Mouse (Mus musculus) adrenal gland, postnatal 10 days (tissue): ENCODE data around the gene S100a10. TPM values are rescaled to one million over a fixed set of nuclear protein-coding genes. Genes with fewer than 3 reads are reported as not detected.

Experiments used
- DNase-seq: peaks from one replicate; pipeline ENCODE4 v3.0.0; 2021; ENCODE audit warnings: mixed read lengths
- total RNA-seq, 2 experiments: library from RNA; stranded (reverse); gene quantifications; 2 replicates each; pipeline ENCODE4 v1.2.3; 2021

The S100a10 gene
- total RNA-seq, 2 experiments from 2014 or later, result 204 to 207 TPM

GRCm38 (mm10) chr3:93547749-93548540, 6.9 kb upstream of the S100a10 start:
- DNase-seq, result no peak

GRCm38 (mm10) chr3:93548541-93549266, 6.2 kb upstream of the S100a10 start:
- DNase-seq, result no peak

GRCm38 (mm10) chr3:93549986-93550385, 4.9 kb upstream of the S100a10 start:
- no peak for DNase-seq

GRCm38 (mm10) chr3:93551950-93552901, 2.7 kb upstream of the S100a10 start:
- no peak for DNase-seq

GRCm38 (mm10) chr3:93553311-93553710, 1.6 kb upstream of the S100a10 start:
- DNase-seq, result no peak

- DNase-seq, result no peak
Observed at GRCm38 (mm10) chr3:93553765-93554378, 1.0 kb upstream of the S100a10 start.

- DNase-seq, result no peak
Observed at GRCm38 (mm10) chr3:93554379-93554980, 400 bp upstream of the S100a10 start.

GRCm38 (mm10) chr3:93555878-93556254, 986 bp downstream of the S100a10 start:
- peak; percentile 62 for DNase-seq

- no peak for DNase-seq
Observed at GRCm38 (mm10) chr3:93556599-93556998, 1.7 kb downstream of the S100a10 start.

- no peak for DNase-seq
Observed at GRCm38 (mm10) chr3:93557471-93557870, 2.6 kb downstream of the S100a10 start.

- DNase-seq, result no peak
Observed at GRCm38 (mm10) chr3:93559961-93560360, 5.1 kb downstream of the S100a10 start.

- DNase-seq, result no peak
Observed at GRCm38 (mm10) chr3:93562372-93562771, 7.5 kb downstream of the S100a10 start.

- no peak for DNase-seq
Observed at GRCm38 (mm10) chr3:93563216-93563615, 8.3 kb downstream of the S100a10 start.

GRCm38 (mm10) chr3:93566892-93567291, 12.0 kb downstream of the S100a10 start:
- no peak for DNase-seq

GRCm38 (mm10) chr3:93567721-93568120, 12.8 kb downstream of the S100a10 start:
- no peak for DNase-seq

- peak; percentile 76 for DNase-seq
Observed at GRCm38 (mm10) chr3:93568428-93569040, 13.7 kb downstream of the S100a10 start.

GRCm38 (mm10) chr3:93569046-93569445, 14.2 kb downstream of the S100a10 start:
- DNase-seq, result no peak

- peak; percentile 30 for DNase-seq
Observed at GRCm38 (mm10) chr3:93572058-93572791, 17.3 kb downstream of the S100a10 start.

GRCm38 (mm10) chr3:93579317-93580038, 24.6 kb downstream of the S100a10 start:
- DNase-seq, result peak; percentile 42

- no peak for DNase-seq
Observed at GRCm38 (mm10) chr3:93580039-93580403, 25.1 kb downstream of the S100a10 start.
